In genomic region chr8:87539829-87540394, GRCm38 (mm10) we compare ENCODE assay signal across 9 mouse cellular contexts. TPM values are rescaled to one million over a fixed set of nuclear protein-coding genes. Genes with fewer than 3 reads are reported as not detected.
DNase-seq lines count a peak whose midpoint lies in the region; ATAC-seq and TF ChIP-seq lines count a peak whose summit lies in the region.
"Had no signal": no experiment of that assay in that cellular context is flagged by ENCODE, and none has a peak within 500 bp of the region (broad histone marks: within the 10 kb centered on the region; RNA-seq: fewer than 3 reads in every experiment).

No protein-coding gene starts in this region.

- ATAC-seq in forebrain, embryonic 16.5 days, result peak; percentile 76
- ATAC-seq in lung, postnatal 0 days, result no peak
- ATAC-seq in liver, postnatal 0 days, result no peak
- ATAC-seq: intestine, embryonic 16.5 days had no signal

- H3K9me3 ChIP-seq in forebrain, embryonic 16.5 days (ENCODE audit: control insufficient read depth, low read length), result peaks cover 2% of the 10 kb centered on the region; the same call in 1 of the 2 replicates
- no peaks in the 10 kb centered on the region for H3K9me3 ChIP-seq in lung, postnatal 0 days (ENCODE audit: low read length)
- no peaks in the 10 kb centered on the region; the same call in none of the 2 replicates for H3K9me3 ChIP-seq in liver, postnatal 0 days (ENCODE audit: low read length)

- 6% methylated on average over 15 of the region's 15 CpGs for WGBS in forebrain, embryonic 16.5 days
- WGBS in lung, postnatal 0 days, result 24% methylated on average over 15 of the region's 15 CpGs
- 41% methylated on average over 15 of the region's 15 CpGs for WGBS in liver, postnatal 0 days (ENCODE audit: insufficient replicate concordance)

- H3K4me3 ChIP-seq in forebrain, embryonic 16.5 days (replicated peaks; ENCODE audit: low read length), result peak overlapping the region; percentile 28
- H3K4me3 ChIP-seq in lung, postnatal 0 days (ENCODE audit: low read depth, low read length), result no peak overlapping the region
- no peak overlapping the region for H3K4me3 ChIP-seq in liver, postnatal 0 days (ENCODE audit: low read depth, low read length)

- no peak for TF ChIP-seq CTCF in lung, postnatal 0 days (IDR thresholded peaks at IDR 0.05)
- TF ChIP-seq CTCF in liver, postnatal 0 days (IDR thresholded peaks at IDR 0.05; ENCODE audit: low read depth), result no peak

- H3K4me2 ChIP-seq in forebrain, embryonic 16.5 days (ENCODE audit: low read length), result peak overlapping the region; percentile 50
- no peak overlapping the region for H3K4me2 ChIP-seq in lung, postnatal 0 days (replicated peaks; ENCODE audit: low read depth, low read length)
- H3K4me2 ChIP-seq in liver, postnatal 0 days (ENCODE audit: low read depth, low read length), result no peak overlapping the region

- DNase-seq in cerebellum, adult 9-11 months, result peak; percentile 70
- peak; percentile 10 to 22 for DNase-seq in layer of hippocampus, postnatal 25 days (ENCODE audit: extremely low spot score in 1 of 2, low spot score in 1 of 2)
- DNase-seq in retina, postnatal 1 day, result peak; percentile 81
- DNase-seq in B cell, adult 2 months, result no peak
- DNase-seq in adrenal gland, postnatal 25 days, result no peak
- DNase-seq in lung, postnatal 0 days (ENCODE audit: low spot score), result no peak
- DNase-seq in liver, postnatal 0 days, result no peak

- TF ChIP-seq EP300 in lung, postnatal 0 days (IDR thresholded peaks at IDR 0.05), result no peak
- no peak for TF ChIP-seq EP300 in liver, postnatal 0 days (IDR thresholded peaks at IDR 0.05; ENCODE audit: low read depth)

- H3K27me3 ChIP-seq in forebrain, embryonic 16.5 days (replicated peaks; ENCODE audit: control insufficient read depth, insufficient read depth, low read length), result no peaks in the 10 kb centered on the region
- no peaks in the 10 kb centered on the region for H3K27me3 ChIP-seq in lung, postnatal 0 days (replicated peaks; ENCODE audit: insufficient read depth, low read length)
- H3K27me3 ChIP-seq in liver, postnatal 0 days (ENCODE audit: insufficient read depth, low read length), result 0 out of 2 replicates have a peak, but pooled peaks cover 5% of the 10 kb centered on the region

- H3K9ac ChIP-seq in forebrain, embryonic 16.5 days (replicated peaks; ENCODE audit: low read depth, low read length), result peak overlapping the region; percentile 19; the same call in 1 of the 2 replicates
- no peak overlapping the region for H3K9ac ChIP-seq in lung, postnatal 0 days (replicated peaks; ENCODE audit: low read depth)
- no peak overlapping the region for H3K9ac ChIP-seq in liver, postnatal 0 days (replicated peaks)

- H3K4me1 ChIP-seq in forebrain, embryonic 16.5 days (replicated peaks; ENCODE audit: control insufficient read depth, insufficient read depth, low read length), result peaks cover 6% of the 10 kb centered on the region
- H3K4me1 ChIP-seq in lung, postnatal 0 days (ENCODE audit: insufficient read depth, low read depth, low read length), result no peaks in the 10 kb centered on the region
- H3K4me1 ChIP-seq in liver, postnatal 0 days (ENCODE audit: insufficient read depth), result no peaks in the 10 kb centered on the region

- no peak overlapping the region for H3K27ac ChIP-seq in forebrain, embryonic 16.5 days (ENCODE audit: low read length)
- H3K27ac ChIP-seq in lung, postnatal 0 days (ENCODE audit: low read length), result no peak overlapping the region
- H3K27ac ChIP-seq in liver, postnatal 0 days (ENCODE audit: low read depth), result no peak overlapping the region

- H3K36me3 ChIP-seq in forebrain, embryonic 16.5 days (ENCODE audit: control insufficient read depth, insufficient read depth), result no peaks in the 10 kb centered on the region
- H3K36me3 ChIP-seq in lung, postnatal 0 days (ENCODE audit: insufficient read depth, low read length), result no peaks in the 10 kb centered on the region
- H3K36me3 ChIP-seq in liver, postnatal 0 days (replicated peaks; ENCODE audit: insufficient read depth, low read length), result no peaks in the 10 kb centered on the region

RNA-seq across cellular contexts. Expression of gene 4933402J07Rik, which starts 23.7 kb away (rescaled TPM):
- not detected in 2 replicates for polyA plus RNA-seq in forebrain, embryonic 16.5 days (2015; fragmentation: Nextera tagmentation; extraction: Ambion mirVana)
- not detected for total RNA-seq in layer of hippocampus, postnatal 25 days (2021)
- total RNA-seq in adrenal gland, postnatal 25 days (2021), result not detected in 2 replicates
- polyA plus RNA-seq in lung, postnatal 0 days (2015; fragmentation: Nextera tagmentation; extraction: Ambion mirVana), result not detected in 2 replicates
- not detected in 2 replicates for polyA plus RNA-seq in liver, postnatal 0 days (2015; fragmentation: Nextera tagmentation; extraction: Ambion mirVana)
- polyA plus RNA-seq: intestine, embryonic 16.5 days had no signal

Comparison
In these comparisons a context has a peak if more than half of its experiments do, and no peak if none do; other contexts are left out.
1. DNase-seq: peak in cerebellum, adult 9-11 months (single experiment), layer of hippocampus, postnatal 25 days (2 of 2) and retina, postnatal 1 day (single experiment); none in B cell, adult 2 months (0 of 2), adrenal gland, postnatal 25 days (single experiment), lung, postnatal 0 days (single experiment) and liver, postnatal 0 days (single experiment).